Mouse (Mus musculus): Measurements from ENCODE around the gene Grb2.

DNA sequence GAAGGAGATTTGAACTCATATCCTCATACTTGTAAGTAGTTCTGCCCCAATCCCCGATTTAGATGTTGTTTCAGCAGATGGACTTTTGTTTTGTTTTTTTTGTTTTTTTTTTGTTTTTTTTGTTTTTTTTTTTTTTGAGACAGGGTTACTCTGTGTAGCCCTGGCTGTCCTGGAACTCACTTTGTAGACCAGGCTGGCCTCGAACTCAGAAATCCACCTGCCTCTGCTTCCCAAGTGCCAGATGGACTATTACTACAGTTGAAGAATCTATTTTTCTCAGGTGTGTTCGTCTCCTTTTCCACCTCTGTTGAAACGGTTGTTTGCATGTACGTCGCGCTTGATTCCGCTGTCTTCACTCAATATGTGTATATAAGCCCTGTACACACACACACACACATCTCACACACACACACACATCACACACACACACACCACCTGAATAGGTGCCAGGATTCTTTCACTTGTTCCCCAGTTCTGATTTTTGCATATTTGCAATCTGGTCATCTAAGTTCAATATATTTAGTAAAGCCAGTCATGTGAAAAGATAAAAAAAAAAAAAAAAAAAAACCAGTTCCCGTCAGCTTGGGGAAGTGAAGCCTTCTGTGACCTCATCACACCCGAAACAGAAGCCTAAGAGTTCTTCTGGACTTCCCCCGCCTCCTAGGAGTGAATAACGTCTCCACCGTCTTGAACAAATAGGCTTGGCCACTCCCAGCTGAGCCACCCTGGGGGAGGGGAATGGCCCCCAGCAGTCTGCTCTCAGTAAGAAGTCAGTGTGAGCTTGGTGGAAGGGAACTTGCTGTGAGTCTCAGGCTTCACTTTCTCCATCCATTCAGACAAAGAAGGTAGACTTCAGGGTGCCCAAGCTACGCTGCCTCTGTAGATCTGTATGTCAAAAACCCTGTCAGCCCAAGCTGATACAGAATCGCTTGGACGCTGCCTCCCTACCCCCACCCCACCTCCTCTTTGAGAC lies 77.6 kb downstream of the Grb2 start:
- no peak for TF ChIP-seq EP300 (IDR thresholded peaks at IDR 0.05; ENCODE audit: low read depth)
- TF ChIP-seq CTCF (IDR thresholded peaks at IDR 0.05; ENCODE audit: low read depth) = no peak

Data from liver, postnatal 0 days (tissue).